In the genomic region with DNA sequence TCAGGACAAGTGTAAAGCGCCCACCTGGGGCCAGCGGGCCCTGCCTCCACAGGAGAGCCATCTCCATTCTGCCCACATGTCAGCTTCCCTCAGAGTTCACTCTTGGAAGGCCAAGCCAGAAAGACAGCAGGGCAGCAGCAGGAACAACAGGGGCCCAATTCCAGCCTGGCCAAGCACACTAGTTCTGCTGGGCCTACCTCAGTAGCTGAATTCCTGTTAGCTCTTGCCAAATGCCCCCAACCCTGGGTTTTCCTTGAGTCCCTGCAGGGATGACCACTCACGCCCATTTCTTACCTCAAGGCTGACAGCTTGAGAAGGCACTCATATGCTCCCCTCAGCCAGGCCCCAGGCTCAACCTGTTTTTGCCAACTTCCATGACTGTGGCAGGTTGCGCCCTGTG, we compare ENCODE assay signal across 12 mouse cellular contexts. TPM values are rescaled to one million over a fixed set of nuclear protein-coding genes. Genes with fewer than 3 reads are reported as not detected.
DNase-seq lines count a peak whose midpoint lies in the region; ATAC-seq and TF ChIP-seq lines count a peak whose summit lies in the region.
"Had no signal": no experiment of that assay in that cellular context is flagged by ENCODE, and none has a peak within 500 bp of the region (broad histone marks: within the 10 kb centered on the region; RNA-seq: fewer than 3 reads in every experiment).

No protein-coding gene starts in this region.

- intact Hi-C loops in heart, postnatal 25 days (cut with DNase I): loop anchor here (2.0 kb wide), 1 partner anchor 17 kb away; no protein-coding TSS in a partner anchor
- intact Hi-C loops in left cerebral cortex, postnatal 4 days (cut with DNase I): no loop called here

- H3K4me3 ChIP-seq in forebrain, embryonic 15.5 days: no peak overlapping the region
- no peak overlapping the region for H3K4me3 ChIP-seq in forebrain, embryonic 14.5 days (ENCODE audit: low read depth, low read length)
- H3K4me3 ChIP-seq in heart, postnatal 0 days (ENCODE audit: low read depth, low read length): no peak overlapping the region
- no peak overlapping the region for H3K4me3 ChIP-seq in limb, embryonic 12.5 days (replicated peaks)
- H3K4me3 ChIP-seq: left cerebral cortex, adult 2 months had no signal

- H3K27me3 ChIP-seq in forebrain, embryonic 15.5 days: no peaks in the 10 kb centered on the region
- H3K27me3 ChIP-seq in forebrain, embryonic 14.5 days (replicated peaks; ENCODE audit: control insufficient read depth, insufficient read depth, low read length): no peaks in the 10 kb centered on the region
- no peaks in the 10 kb centered on the region for H3K27me3 ChIP-seq in heart, postnatal 0 days (ENCODE audit: control insufficient read depth, insufficient read depth, low read length)
- H3K27me3 ChIP-seq in limb, embryonic 12.5 days: no peaks in the 10 kb centered on the region

- ATAC-seq in forebrain, embryonic 15.5 days (replicated peaks): no peak
- ATAC-seq in forebrain, embryonic 14.5 days: no peak
- ATAC-seq in heart, postnatal 0 days (ENCODE audit: insufficient read depth, low read depth): no peak
- no peak for ATAC-seq in limb, embryonic 12.5 days (ENCODE audit: insufficient number of reproducible peaks, insufficient read depth, low FRiP score, low TSS enrichment, low read depth)

- no peak overlapping the region for H3K9ac ChIP-seq in forebrain, embryonic 15.5 days (replicated peaks)
- H3K9ac ChIP-seq in forebrain, embryonic 14.5 days (ENCODE audit: low read length): no peak overlapping the region
- H3K9ac ChIP-seq in heart, postnatal 0 days (replicated peaks; ENCODE audit: low read depth, low read length): 0 out of 2 replicates have a peak overlapping the region, but pooled peaks have one; percentile 18
- no peak overlapping the region for H3K9ac ChIP-seq in limb, embryonic 12.5 days (replicated peaks)

- peak overlapping the region; percentile 71; the same call in 1 of the 2 replicates for H3K27ac ChIP-seq in forebrain, embryonic 15.5 days (replicated peaks)
- H3K27ac ChIP-seq in forebrain, embryonic 14.5 days (ENCODE audit: low read depth, low read length): no peak overlapping the region
- H3K27ac ChIP-seq in heart, postnatal 0 days (ENCODE audit: low read depth): peak overlapping the region; percentile 98
- H3K27ac ChIP-seq in limb, embryonic 12.5 days: peak overlapping the region; percentile 25; the same call in 1 of the 2 replicates

- DNase-seq in forebrain, embryonic 14.5 days (ENCODE audit: low spot score): no peak
- DNase-seq in heart, postnatal 0 days (ENCODE audit: low spot score): no peak
- no peak for DNase-seq in heart, postnatal 25 days (ENCODE audit: low spot score)
- DNase-seq in left cerebral cortex, postnatal 4 days: peak; percentile 64
- DNase-seq in left cerebral cortex, adult 18-20 months (ENCODE audit: low spot score in 2 of 2): no peak
- DNase-seq in thymus, postnatal 25 days: no peak
- DNase-seq: lung, postnatal 14 days; thymus, postnatal 14 days had no signal

- peaks cover 61% of the 10 kb centered on the region for H3K4me1 ChIP-seq in forebrain, embryonic 15.5 days
- peaks cover 38% of the 10 kb centered on the region for H3K4me1 ChIP-seq in forebrain, embryonic 14.5 days (ENCODE audit: control insufficient read depth, insufficient read depth, low read length)
- H3K4me1 ChIP-seq in heart, postnatal 0 days (ENCODE audit: control insufficient read depth, insufficient read depth): peaks cover 82% of the 10 kb centered on the region
- peaks cover 73% of the 10 kb centered on the region for H3K4me1 ChIP-seq in limb, embryonic 12.5 days (replicated peaks)

- H3K9me3 ChIP-seq in forebrain, embryonic 15.5 days: no peaks in the 10 kb centered on the region
- H3K9me3 ChIP-seq in forebrain, embryonic 14.5 days (replicated peaks; ENCODE audit: control insufficient read depth, low read length): no peaks in the 10 kb centered on the region
- H3K9me3 ChIP-seq in heart, postnatal 0 days (replicated peaks; ENCODE audit: control insufficient read depth, low read length): no peaks in the 10 kb centered on the region
- H3K9me3 ChIP-seq in limb, embryonic 12.5 days: no peaks in the 10 kb centered on the region
- H3K9me3 ChIP-seq: G1E had no signal

- no peak for TF ChIP-seq EP300 in heart, postnatal 0 days (IDR thresholded peaks at IDR 0.05; ENCODE audit: low read depth)

- H3K36me3 ChIP-seq in forebrain, embryonic 15.5 days: no peaks in the 10 kb centered on the region
- no peaks in the 10 kb centered on the region for H3K36me3 ChIP-seq in forebrain, embryonic 14.5 days (ENCODE audit: control insufficient read depth, insufficient read depth, low read length)
- H3K36me3 ChIP-seq in heart, postnatal 0 days (replicated peaks; ENCODE audit: control insufficient read depth, insufficient read depth, low read length): no peaks in the 10 kb centered on the region
- no peaks in the 10 kb centered on the region for H3K36me3 ChIP-seq in limb, embryonic 12.5 days
- H3K36me3 ChIP-seq: G1E had no signal

- H3K4me2 ChIP-seq in forebrain, embryonic 15.5 days (replicated peaks): no peak overlapping the region
- no peak overlapping the region for H3K4me2 ChIP-seq in forebrain, embryonic 14.5 days (ENCODE audit: low read length)
- no peak overlapping the region for H3K4me2 ChIP-seq in heart, postnatal 0 days (ENCODE audit: low read depth, low read length)
- no peak overlapping the region for H3K4me2 ChIP-seq in limb, embryonic 12.5 days

- TF ChIP-seq CTCF in heart, postnatal 0 days (IDR thresholded peaks at IDR 0.05; ENCODE audit: low read depth): no peak

- WGBS in forebrain, embryonic 15.5 days: 87% methylated on average over 4 of the region's 4 CpGs
- WGBS in forebrain, embryonic 14.5 days: 92% methylated on average over 4 of the region's 4 CpGs
- 91% methylated on average over 4 of the region's 4 CpGs for WGBS in heart, postnatal 0 days
- 84% methylated on average over 4 of the region's 4 CpGs for WGBS in limb, embryonic 12.5 days

RNA-seq across cellular contexts. Expression of a gene that starts 22.9 kb away (rescaled TPM):
- polyA plus RNA-seq in forebrain, embryonic 15.5 days (2015; fragmentation: Nextera tagmentation; extraction: Ambion mirVana): 13.1 and 13.3 TPM in 2 replicates
- 14.1 and 14.5 TPM in 2 replicates for polyA plus RNA-seq in forebrain, embryonic 14.5 days (2014; fragmentation: Nextera tagmentation; extraction: Ambion mirVana)
- total RNA-seq in heart, postnatal 0 days (2014; rRNA removed; ENCODE audit: low replicate concordance): 54.8 and 79.6 TPM in 2 replicates
- polyA plus RNA-seq in heart, postnatal 0 days (2015; fragmentation: Nextera tagmentation; extraction: Ambion mirVana): 6.5 and 7.4 TPM in 2 replicates
- 10 to 100 TPM; 34.9 to 37.7 TPM for total RNA-seq in heart, postnatal 25 days (2021)
- 10 to 100 TPM; 23.0 to 25.6 TPM for total RNA-seq in left cerebral cortex, postnatal 4 days (2021)
- total RNA-seq in left cerebral cortex, adult 18-20 months (2021): 10 to 100 TPM in 1 of 2 experiments, 1 to 10 TPM in 1; 8.3 to 12.9 TPM
- 6.6 and 8.3 TPM in 2 replicates for polyA plus RNA-seq in limb, embryonic 12.5 days (2016; fragmentation: Nextera tagmentation; extraction: Ambion mirVana)
- total RNA-seq: G1E had no signal
- polyA plus RNA-seq: G1E had no signal
